Mouse (Mus musculus) megakaryocyte, adult 5-6 weeks (primary cell): ENCODE measurements around the gene B4galt1. TPM values are rescaled to one million over a fixed set of nuclear protein-coding genes. Genes with fewer than 3 reads are reported as not detected.

ENCODE experiments used
- ATAC-seq: 2 replicates; pipeline ENCODE4 v1.8.0; 2016; ENCODE audit warnings: mild to moderate bottlenecking, inconsistent platforms; ENCODE audit not compliant: poor library complexity, severe bottlenecking
- total RNA-seq, 2 experiments: library from RNA; stranded (forward) in 1 of 2; stranded (reverse) in 1 of 2; fragments of 153-499, 151-499 nt in 1 of 2; fragments of 221-1000, 200-1000 nt in 1 of 2; gene quantifications; 2 replicates each; pipeline versions ENCODE4 v1.2.3 to v1.2.4; 2015 to 2017

B4galt1 gene
- total RNA-seq, 2 experiments from 2014 or later, result 46.4 to 79.4 TPM

DNA sequence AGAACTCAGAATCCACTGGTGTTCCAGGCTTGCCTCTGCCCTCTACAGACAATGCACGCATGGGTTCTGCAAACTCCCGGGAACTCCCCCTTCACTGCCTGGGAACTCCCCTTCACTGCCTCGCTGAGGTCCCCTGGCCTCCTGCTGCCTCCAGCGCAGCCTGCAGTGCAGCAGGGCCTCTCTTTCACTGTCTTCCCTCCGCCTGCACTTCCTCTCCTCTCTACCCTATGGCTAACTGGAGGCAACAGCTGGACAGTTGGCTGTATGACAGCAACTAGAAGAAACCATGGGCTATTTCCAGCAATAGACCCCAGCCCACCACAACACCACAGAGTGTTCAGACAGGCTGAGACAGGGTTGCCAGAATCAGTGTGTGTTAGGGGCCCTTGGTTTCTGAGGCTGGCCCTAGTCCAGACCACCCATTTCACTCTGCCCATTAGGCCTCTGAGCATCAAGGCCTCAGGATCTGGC, 9.5 kb downstream of the B4galt1 start:
- peak; percentile 47 for ATAC-seq

DNA sequence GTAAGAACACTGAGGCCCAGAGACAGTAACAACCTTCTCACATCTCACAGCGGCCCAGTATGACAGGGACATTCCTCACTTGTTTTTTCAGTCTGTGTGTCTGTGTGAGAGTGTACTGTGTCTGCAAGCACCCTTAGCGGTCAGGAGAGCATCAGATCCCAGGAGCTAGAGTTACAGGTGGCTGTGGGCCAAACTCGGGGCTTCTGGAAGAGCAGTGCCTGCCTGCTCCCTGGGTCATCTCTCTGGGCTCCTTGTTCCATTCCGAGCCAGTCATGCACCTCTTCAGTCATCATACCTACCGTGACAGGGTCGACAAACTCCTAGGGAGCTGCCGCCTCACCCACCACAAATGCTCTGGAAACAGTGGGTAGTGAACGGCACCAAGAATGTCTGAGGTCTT, 10.1 kb downstream of the B4galt1 start:
- no peak for ATAC-seq

DNA sequence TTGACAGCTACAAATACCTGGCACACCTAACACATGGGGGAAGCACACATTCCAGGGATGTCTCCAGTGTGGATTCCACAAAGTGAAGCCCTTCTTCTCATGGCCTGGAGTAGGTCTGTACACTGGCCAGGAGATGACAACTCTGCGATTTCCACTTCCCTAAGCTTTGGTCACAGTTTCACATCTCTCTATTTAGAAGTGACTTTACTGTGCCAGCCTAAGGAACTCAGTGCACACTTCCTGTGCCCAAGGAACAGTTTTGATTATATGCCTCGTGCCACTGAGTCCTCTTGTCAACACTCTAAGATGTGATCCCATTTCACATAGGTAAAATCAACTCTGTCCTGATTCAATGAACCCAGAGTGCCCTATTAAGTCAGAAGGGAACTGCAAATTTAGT, 13.4 kb downstream of the B4galt1 start:
- peak; percentile 71 for ATAC-seq

DNA sequence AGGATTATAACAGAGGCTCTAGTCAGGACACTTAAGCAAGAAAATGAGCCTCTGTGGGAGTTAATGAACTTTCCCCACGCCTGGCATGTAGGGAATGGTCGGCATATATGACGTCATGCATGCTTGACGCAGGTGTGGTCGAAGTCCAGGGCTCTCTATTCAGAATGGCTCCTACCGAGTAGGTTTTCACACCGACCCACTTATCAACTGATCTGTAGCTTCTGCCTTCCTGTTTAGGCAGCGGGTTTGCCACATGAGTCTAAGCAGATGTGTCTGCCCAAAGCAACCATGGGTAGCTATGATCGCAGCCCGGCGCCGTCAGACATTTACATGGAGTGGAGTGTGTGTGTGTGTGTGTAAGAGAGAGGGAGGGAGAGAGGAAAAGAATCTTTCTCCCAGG, 14.6 kb downstream of the B4galt1 start:
- ATAC-seq, result peak; percentile 62

DNA sequence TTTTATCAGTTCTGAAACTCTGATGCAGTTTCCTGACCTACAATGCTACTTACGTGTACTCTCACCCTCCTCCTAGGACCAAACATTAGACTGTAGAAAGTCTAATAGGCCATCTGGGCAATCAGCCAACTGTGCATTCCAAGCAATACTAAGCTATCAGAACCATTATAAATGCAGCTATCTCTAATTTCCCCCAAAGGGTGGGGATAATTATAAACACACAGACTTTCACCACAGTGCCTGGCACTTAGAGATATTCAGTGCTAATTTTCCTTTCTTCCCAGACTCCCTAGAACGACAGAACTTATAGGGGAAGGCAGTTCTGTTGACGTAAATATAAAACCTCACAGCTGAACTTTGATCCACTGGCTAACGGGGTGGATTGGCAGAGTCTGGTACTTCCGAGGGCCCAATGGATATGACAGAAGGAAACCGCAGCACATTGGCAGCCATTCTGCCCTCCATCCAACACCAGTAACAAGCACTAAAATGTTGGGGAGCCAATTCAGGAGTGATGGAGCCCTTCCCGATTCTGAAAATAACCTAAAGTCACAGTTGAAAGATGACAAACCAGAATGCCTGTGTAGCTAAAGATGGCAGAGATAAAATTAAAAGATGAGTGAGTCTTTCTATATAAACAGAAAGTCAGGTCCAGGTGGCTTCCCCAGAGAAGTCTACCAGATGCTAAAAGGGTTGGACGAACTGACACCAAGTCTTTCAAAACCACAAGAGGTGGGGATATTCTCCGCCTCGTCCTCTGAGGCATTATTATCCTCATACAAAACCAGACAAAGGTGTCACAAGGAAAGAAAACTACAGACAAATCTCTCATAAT, 16.1 kb downstream of the B4galt1 start:
- ATAC-seq, result no peak

DNA sequence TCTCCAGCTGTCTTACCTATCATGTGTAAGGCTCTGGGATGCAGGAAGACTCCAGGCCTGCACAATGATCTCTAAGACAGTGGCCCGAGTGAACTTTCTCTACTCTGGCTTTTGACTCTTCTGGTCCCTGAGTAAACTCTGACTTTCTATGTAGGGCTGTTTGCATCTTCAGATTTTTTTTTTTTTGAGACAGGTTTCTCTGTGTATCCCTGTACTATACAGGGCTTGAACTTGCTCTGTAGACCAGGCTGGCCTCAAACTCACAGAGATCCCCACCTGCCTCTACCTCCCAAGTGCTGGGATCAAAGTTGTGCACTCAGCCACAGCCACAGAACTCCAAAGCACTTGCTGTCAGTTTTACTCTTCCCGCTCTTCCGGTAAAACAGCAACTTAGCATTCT, 16.8 kb downstream of the B4galt1 start:
- no peak for ATAC-seq

DNA sequence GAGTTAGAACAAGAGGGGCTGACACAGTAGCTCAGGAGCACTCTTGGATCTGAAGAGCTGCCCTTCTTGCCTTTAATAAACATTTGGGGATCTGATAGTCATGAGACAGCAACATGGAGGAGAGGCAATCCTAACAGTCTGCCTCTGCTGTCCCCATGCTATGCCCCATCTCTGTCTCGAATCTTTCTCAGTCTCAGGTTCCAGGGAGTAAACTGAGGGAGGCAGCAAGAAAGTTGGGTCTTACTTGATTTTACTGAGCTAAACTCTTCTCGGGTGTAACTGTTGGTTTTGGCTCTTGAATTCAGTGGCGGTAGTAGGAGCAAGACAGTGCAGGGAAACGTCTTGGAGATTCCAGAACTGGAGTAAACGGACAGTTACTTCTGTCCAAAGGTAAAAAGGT, 18.9 kb downstream of the B4galt1 start:
- ATAC-seq, result no peak

DNA sequence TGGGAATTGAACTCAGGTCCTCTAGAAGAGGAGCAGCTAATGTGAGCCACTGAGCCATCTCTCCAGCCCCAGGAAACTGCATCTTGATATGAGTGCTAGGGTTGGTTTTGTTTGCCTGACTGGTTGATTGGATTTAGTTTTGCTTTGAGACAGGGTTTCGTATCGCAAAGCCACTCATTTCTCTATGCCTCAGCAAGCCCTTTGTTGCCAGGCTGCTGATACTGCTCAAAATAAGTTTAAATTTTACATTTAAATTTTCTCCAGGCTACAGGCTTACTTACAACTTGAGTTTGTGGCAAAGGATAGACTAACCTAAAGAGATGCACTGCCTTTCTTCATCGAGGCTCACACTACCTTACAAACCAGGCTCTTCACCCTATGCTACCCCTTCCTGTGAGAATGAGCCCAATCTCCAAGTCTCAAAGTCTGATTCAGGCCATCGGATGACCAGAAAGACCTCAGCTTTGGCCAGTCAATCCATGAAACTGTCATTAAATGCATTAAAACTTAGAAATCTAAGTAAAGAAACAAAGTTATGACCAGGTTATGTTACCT, 19.5 kb downstream of the B4galt1 start:
- no peak for ATAC-seq

DNA sequence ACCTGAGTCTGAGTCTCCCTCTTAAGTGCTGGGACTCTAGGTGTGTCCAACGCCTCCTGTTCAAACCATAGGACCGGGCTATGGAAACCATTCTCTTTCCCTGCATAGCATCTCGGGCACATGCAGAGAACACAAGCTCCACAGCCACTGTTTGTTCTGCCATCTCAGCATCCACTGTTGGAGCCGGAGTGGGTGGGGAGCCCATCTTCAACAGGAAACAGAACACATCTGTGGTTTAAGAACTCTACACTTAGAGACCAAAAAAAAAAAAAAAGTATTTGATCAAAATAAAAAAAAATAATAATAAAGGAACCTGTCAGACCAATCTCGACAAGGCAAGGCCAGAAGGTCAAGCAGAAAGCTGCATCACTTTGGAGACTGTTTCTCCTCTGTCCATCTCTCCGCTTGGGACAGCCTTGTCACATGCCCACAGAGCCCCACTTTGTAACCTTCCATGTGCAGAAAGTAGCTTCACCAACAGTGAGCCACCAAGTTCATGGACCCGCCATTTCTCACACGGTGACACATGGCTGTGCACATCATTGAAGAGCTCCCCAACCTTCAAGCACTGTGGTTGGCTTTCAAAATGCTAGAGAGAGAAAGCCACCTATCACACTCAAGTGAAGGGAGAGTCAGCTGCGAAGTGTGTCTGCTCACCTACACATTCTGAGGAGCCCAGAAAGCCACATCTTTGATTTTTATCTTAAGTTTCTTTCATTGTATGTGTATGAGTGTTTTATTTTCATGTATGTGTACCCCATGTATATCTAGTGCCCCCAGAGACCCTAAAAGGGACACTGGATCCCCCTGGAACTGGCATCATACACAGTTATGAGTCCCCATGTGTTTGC, 20.2 kb downstream of the B4galt1 start:
- ATAC-seq, result 0 out of 2 replicates have a peak, but pooled peaks have one; percentile 21

DNA sequence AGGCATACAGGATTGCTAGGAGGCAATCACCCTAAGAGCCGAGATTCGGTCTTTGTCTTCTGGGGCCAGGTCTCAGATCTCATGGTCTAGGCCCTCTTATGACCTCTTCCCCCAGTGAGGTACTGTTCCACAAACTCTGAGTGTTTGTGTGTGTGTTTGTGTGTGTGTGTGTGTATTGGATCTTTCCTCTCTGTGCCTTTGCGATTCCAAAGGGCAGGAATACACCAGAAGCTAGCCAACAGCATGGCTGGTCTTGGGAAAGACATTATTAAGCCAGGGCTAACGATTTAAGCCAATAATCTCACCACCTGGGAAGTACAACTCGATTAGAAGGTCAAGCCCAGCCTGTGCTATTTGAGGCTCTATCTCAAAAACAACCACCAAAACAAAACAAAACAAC, 23.3 kb downstream of the B4galt1 start:
- no peak for ATAC-seq

DNA sequence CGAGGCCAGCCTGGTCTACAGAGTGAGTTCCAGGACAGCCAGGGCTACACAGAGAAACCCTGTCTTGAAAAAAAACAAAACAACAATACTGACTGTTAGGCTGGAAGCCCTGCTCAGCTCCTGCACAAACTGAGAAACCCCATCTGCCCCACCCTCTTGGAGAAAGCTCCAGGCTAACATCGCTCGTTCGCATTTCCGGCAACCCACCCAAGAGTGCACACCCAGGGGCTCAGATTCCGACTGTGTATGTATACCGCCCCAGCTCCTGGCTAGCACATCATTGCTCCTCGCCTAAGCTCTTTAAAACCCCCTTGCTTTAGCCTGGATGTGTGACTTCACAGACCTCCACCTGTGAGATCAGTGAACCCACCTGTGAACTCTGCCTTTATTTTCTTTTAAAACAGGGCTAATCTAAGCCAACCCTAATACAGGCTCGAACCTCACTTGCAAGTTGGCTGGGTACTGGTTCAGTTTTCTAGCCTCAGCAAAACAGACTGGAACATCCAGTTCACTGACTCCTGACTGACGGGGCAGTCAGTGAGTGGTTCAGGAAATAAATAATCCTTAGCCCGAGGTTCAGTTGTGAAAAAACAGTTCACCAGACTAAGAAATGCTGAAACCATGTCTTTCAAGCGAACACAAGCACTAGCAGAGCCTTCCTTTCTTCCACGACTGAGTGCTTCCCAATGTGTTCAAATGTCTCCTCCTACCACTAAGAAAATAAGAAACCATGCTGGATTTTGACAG, 24.0 kb downstream of the B4galt1 start:
- ATAC-seq, result no peak

DNA sequence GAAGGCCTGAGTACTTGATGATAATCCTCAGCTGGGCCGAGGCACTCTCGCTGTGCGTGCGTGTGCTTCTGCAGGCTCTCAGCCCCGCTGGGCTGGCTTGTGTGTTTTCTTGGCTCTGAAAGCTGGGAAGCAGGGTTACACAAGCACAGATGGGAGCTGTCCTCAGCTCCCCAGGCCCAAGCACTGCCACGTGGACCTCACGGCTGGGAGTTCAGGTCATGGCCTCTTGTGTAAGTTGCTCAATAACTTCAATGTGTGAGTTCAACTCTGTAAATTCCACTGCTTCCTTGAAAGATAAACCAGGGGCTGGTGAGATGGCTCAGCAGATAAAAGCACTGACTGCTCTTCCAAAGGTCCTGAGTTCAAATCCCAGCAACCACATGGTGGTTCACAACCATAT, 24.9 kb downstream of the B4galt1 start:
- ATAC-seq, result no peak

DNA sequence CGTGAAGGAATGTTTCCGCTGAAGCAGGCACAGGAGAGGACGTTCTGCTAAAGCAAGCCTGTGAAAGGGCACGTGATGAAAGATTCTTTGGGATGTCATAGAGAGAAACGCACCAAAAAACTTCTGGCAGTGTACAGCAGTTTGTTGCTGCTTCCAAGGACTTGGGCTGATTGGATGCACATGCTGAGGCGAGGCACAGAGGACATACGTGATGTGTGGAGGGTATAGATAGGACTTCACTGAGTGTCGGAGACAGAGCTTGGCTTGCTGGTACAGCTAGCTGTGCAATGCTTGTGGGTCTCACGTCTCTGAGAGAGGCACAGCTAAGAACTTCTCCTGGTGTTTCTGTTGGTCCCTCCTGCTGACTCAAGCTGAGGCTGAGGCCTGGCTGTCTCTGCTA, 25.9 kb downstream of the B4galt1 start:
- no peak for ATAC-seq

DNA sequence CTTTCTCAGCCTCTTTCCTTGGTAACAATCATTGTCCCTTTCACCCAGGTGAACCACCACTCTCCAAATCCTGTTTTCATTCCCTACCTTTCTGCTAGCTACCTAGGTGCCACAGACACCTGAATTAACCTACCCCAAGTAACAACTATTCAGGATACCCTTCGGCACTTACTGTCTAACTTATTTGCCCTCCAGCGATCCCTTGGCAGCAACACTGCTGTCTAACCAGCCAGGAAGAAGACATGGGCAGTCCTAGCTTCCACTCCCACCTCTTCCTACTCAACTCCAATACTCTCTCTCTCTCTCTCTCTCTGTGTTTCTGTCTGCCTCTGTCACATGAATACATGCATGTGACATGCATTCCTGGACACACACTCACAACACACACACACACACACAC, 27.0 kb downstream of the B4galt1 start:
- no peak for ATAC-seq

DNA sequence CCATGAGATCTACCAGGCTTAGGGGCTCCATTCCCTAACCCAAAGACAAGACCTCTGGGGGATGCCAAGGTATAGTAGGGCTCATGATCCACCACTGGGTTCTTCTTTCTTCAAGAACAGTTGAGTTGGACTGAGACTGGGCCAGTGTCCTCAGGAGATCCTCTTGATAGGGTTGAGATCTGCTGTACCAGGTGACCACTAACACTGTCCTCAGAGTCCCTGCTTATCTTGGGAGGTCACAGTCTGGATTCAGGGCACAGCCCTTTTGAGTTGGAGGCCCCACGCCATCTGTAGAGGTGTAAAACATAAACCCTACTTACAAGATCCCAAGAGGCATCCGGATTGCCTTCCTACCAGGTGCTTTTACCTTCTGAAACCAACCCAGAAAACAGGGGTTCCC, 27.8 kb downstream of the B4galt1 start:
- no peak for ATAC-seq

DNA sequence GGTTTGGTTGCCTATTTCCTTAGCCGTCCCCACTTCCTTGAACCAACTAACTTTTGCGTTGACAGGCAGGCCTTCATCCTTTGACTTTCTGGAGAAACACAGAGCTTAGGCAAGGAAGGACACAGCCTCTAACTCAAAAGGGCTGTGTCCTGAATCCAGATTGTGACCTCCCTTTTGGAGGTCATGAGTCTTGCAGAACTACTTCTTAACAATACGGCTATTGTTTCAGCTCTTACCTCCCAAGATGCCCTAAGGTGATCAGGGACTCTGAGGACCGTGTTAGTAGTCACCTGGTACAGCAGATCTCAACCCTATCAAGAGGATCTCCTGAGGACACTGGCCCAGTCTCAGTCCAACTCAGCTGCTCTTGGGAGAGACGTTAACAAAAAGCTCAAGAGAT, 28.7 kb downstream of the B4galt1 start:
- no peak for ATAC-seq

DNA sequence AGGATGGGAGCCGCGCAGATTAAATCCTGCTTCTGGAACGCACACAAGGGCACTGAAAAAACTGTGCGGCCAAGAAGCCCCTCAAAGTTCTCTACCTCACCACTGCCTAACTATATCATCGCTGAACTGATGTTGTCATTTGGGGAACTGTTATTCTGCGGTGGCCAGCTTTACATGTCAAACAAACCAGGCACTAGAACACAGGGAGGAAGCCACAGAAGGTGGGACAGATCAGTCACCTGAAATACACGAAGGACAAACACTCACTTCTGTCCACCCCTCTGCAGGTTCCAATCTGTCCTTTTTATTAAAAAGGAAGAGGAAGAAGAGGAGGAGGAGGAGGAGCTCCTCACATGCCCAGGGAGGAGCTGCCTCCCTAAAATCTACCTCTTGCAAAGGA, 29.3 kb downstream of the B4galt1 start:
- peak; percentile 63 for ATAC-seq

DNA sequence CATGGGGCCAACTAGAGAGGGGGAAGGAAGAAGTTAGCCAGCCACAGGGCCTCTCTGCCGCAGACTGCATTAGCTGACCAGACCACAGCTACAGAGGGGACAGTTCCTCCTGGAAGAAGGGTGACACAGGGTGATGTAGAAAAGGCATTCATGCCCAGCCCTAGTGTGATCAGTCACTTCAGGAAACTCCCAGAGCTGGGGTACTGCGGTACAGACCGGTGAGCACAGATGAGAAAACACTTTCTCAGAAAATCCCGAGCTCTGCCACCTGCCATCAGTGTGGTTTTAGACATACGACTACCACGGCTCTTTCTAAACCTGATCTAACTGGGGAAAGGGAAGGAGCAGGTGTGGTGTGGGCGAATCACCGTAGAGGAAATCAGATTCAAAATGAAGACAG, 30.1 kb downstream of the B4galt1 start:
- ATAC-seq, result peak; percentile 69

DNA sequence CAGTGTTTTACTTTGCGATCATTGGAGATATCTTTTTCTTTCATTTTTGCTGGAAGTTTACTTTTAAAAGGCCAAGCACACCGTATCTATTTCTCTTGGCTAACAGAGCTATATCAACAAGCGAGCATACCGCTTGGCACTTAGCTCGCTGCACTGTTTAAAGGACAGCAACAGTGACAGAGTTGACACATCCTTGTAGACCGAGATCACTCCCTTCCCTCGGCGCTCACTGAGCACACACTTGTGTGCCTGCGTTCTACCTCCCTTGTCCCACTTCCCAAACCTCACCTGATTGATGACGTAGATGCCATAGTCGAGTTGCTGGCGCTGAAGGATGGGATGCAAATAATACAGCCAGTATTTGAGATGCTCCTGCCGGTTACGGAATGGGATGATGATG, 30.7 kb downstream of the B4galt1 start:
- no peak for ATAC-seq

DNA sequence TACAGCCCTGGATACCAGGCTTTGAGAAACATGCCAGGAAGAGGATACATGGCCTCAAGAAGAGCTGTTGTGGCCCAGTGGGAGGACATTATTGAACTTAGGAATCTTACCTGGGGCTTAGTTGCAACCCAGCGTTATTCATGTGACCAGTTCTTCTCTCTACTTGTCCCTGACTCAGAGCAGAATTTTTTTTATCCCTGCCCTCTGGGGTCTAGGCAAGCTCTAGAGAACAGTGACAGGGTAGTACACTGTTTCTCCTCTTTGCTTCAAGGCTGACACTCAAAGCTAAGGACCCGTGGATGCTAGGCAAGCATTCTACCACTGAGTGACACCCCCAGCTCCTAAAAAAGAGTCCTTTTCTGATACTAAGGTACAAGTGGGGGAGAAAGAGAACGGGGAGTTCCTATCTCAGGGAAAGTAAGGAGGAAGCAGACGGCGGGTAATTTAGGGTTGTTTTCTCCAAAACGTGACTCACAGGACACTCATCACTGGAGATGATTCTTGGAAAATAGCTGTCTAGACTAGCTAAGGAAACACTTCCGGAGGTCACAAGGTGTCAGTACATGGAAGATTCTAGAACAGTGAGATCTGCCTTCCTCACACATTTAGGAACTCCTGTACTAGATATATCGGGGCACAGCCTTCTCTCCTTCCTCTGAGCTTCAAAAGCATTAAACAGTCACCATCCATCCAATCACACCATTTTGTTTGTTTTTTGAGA, 32.3 kb downstream of the B4galt1 start:
- ATAC-seq, result no peak
